Mouse (Mus musculus): ENCODE measurements around the gene Psma5.
"Not testable (repeated sequence)": the region's sequence is repeated elsewhere in the genome, so short reads cannot be mapped to it uniquely, and the experiment has no call there.

Psma5 gene

GRCm38 (mm10) chr3:108256719-108257637 is at the start of gene Psma5:
Psma5 (plus strand) TSS chr3:108256926.
- peak; percentile 96 for DNase-seq (ENCODE audit: low read depth, low spot score)

GRCm38 (mm10) chr3:108209001-108209400 is 47.7 kb upstream of the Psma5 start:
- no peak for DNase-seq (ENCODE audit: low read depth, low spot score)

- DNase-seq (ENCODE audit: low read depth, low spot score), result no peak
Measured at GRCm38 (mm10) chr3:108209536-108209935, 47.2 kb upstream of the Psma5 start.

GRCm38 (mm10) chr3:108209946-108210770 is 46.6 kb upstream of the Psma5 start:
- DNase-seq (ENCODE audit: low read depth, low spot score), result peak; percentile 97

GRCm38 (mm10) chr3:108210771-108211139 is 46.0 kb upstream of the Psma5 start, which contains the start of gene Atxn7l2:
Atxn7l2 (minus strand) TSS chr3:108210934.
- DNase-seq (ENCODE audit: low read depth, low spot score), result no peak

- DNase-seq (ENCODE audit: low read depth, low spot score), result no peak
Measured at GRCm38 (mm10) chr3:108211845-108212244, 44.9 kb upstream of the Psma5 start.

- no peak for DNase-seq (ENCODE audit: low read depth, low spot score)
Measured at GRCm38 (mm10) chr3:108212406-108212805, 44.3 kb upstream of the Psma5 start.

- no peak for DNase-seq (ENCODE audit: low read depth, low spot score)
Measured at GRCm38 (mm10) chr3:108214734-108215133, 42.0 kb upstream of the Psma5 start.

GRCm38 (mm10) chr3:108220661-108221060 is 36.1 kb upstream of the Psma5 start:
- no peak for DNase-seq (ENCODE audit: low read depth, low spot score)

- no peak for DNase-seq (ENCODE audit: low read depth, low spot score)
Measured at GRCm38 (mm10) chr3:108225711-108226557, 30.8 kb upstream of the Psma5 start.

- DNase-seq (ENCODE audit: low read depth, low spot score), result no peak
Measured at GRCm38 (mm10) chr3:108226558-108227350, 30.0 kb upstream of the Psma5 start, which contains the start of gene Sypl2. Sypl2 (minus strand) TSS chr3:108226648.

- no peak for DNase-seq (ENCODE audit: low read depth, low spot score)
Measured at GRCm38 (mm10) chr3:108227521-108227920, 29.2 kb upstream of the Psma5 start.

- no peak for DNase-seq (ENCODE audit: low read depth, low spot score)
Measured at GRCm38 (mm10) chr3:108231646-108232045, 25.1 kb upstream of the Psma5 start.

GRCm38 (mm10) chr3:108237474-108238102 is 19.1 kb upstream of the Psma5 start:
- not testable (repeated sequence) for DNase-seq (ENCODE audit: low read depth, low spot score)

- DNase-seq (ENCODE audit: low read depth, low spot score), result no peak
Measured at GRCm38 (mm10) chr3:108241243-108241839, 15.4 kb upstream of the Psma5 start.

GRCm38 (mm10) chr3:108246857-108247256 is 9.9 kb upstream of the Psma5 start:
- no peak for DNase-seq (ENCODE audit: low read depth, low spot score)

- DNase-seq (ENCODE audit: low read depth, low spot score), result no peak
Measured at GRCm38 (mm10) chr3:108257831-108258500, 1.2 kb downstream of the Psma5 start.

GRCm38 (mm10) chr3:108259319-108259718 is 2.6 kb downstream of the Psma5 start:
- no peak for DNase-seq (ENCODE audit: low read depth, low spot score)

GRCm38 (mm10) chr3:108279495-108279894 is 22.8 kb downstream of the Psma5 start:
- DNase-seq (ENCODE audit: low read depth, low spot score), result not testable (repeated sequence)

All from retina, postnatal 7 days (tissue).